Mouse (Mus musculus) forebrain, embryonic 16.5 days (tissue): ENCODE measurements around the gene Llgl2. TPM values are rescaled to one million over a fixed set of nuclear protein-coding genes. Genes with fewer than 3 reads are reported as not detected.

Source experiments
- ATAC-seq: fragments of 200-750 bp; cut with Nextera tagmentation; 2 replicates; pipeline ENCODE4 v1.8.0; 2017; ENCODE audit warnings: mild to moderate bottlenecking, moderate library complexity
- H3K27ac ChIP-seq: fragments of 300-500 bp; sonication (generic); 2 replicates; pipeline ENCODE4 v1.5.1; 2014; ENCODE audit warnings: low read length, control low read depth
- H3K27me3 ChIP-seq: fragments of 300-500 bp; sonication (generic); replicated peaks from 2 replicates; pipeline ENCODE4 v1.6.1; 2014; ENCODE audit warnings: low read length; ENCODE audit not compliant: control insufficient read depth, insufficient read depth
- H3K36me3 ChIP-seq: fragments of 300-500 bp; sonication (generic); 2 replicates; pipeline ENCODE4 v1.6.1; 2014; ENCODE audit not compliant: control insufficient read depth, insufficient read depth
- H3K4me1 ChIP-seq: fragments of 300-500 bp; sonication (generic); replicated peaks from 2 replicates; pipeline ENCODE4 v1.6.1; 2014; ENCODE audit warnings: low read length; ENCODE audit not compliant: control insufficient read depth, insufficient read depth
- H3K4me2 ChIP-seq: fragments of 300-500 bp; sonication (generic); 2 replicates; pipeline ENCODE4 v1.6.1; 2014; ENCODE audit warnings: mild to moderate bottlenecking, low read length, control low read depth
- H3K4me3 ChIP-seq: fragments of 300-500 bp; sonication (generic); replicated peaks from 2 replicates; pipeline ENCODE4 v1.5.1; 2014; ENCODE audit warnings: mild to moderate bottlenecking, low read length, control low read depth
- H3K9ac ChIP-seq: fragments of 300-500 bp; sonication (generic); replicated peaks from 2 replicates; pipeline ENCODE4 v1.6.1; 2014; ENCODE audit warnings: low read depth, low read length, control low read depth
- H3K9me3 ChIP-seq: fragments of 300-500 bp; sonication (generic); 2 replicates; pipeline ENCODE4 v1.6.1; 2016; ENCODE audit warnings: low read length; ENCODE audit not compliant: control insufficient read depth
- WGBS: fragments of 180-500 bp; shearing (Covaris S2); extraction: QIAGEN DNeasy Blood & Tissue Kit; methylation state at CpG from one replicate; pipeline ENCODE4 v1.1.7; 2014; 5-methylcytosine and 5-hydroxymethylcytosine counted together
- polyA plus RNA-seq: library from polyadenylated mRNA; unstranded; fragments of >200 nt; fragmentation: Nextera tagmentation; extraction: Ambion mirVana; gene quantifications from 2 replicates; pipeline ENCODE4 v1.2.1, GENCODE M21; 2015

Gene Llgl2
- polyA plus RNA-seq, 1 experiment from 2014 or later, result 1.3 TPM

DNA sequence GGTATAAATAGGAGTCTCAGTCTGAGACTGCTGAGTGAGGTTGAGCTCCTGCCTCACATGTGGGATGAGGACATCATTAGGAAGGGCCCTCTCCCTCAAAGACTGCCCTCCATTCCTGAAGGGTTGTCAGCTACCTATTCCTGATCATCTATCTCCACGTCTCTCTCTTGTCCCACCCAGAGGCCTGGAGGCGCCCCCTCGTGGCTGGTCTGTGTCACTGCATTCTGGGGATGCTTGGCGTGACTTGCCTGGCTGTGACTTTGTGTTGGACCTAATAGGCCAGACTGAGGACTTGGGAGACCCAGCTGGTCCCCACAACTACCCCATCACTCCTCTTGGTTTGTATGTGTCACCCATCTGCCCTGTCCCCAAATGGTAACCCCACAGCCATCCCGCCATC, 57.2 kb downstream of the Llgl2 start:
- no peak overlapping the region for H3K27ac ChIP-seq

GRCm38 (mm10) chr11:115883251-115883650, 59.4 kb downstream of the Llgl2 start:
- ATAC-seq, result no peak
- Histone ChIP-seq H3K9ac (no peak overlapping the region), H3K9me3 (no peaks in the 10 kb centered on the region), H3K27me3 (peaks cover 3% of the 10 kb centered on the region; the same call in 1 of the 2 replicates), H3K27ac (no peak overlapping the region), H3K36me3 (no peaks in the 10 kb centered on the region), H3K4me2 (no peak overlapping the region), H3K4me1 (0 out of 2 replicates have a peak, but pooled peaks cover 2% of the 10 kb centered on the region), H3K4me3 (no peak overlapping the region)
- WGBS, result 34% methylated on average over 17 of the region's 17 CpGs

More for the DNA sequence above, 57.2 kb downstream of the Llgl2 start:
- Histone ChIP-seq H3K9me3 (no peaks in the 10 kb centered on the region), H3K27me3 (peaks cover 3% of the 10 kb centered on the region; the same call in 1 of the 2 replicates), H3K4me1 (no peaks in the 10 kb centered on the region), H3K9ac (no peak overlapping the region), H3K4me2 (no peak overlapping the region), H3K36me3 (no peaks in the 10 kb centered on the region), H3K4me3 (no peak overlapping the region)
- WGBS, result 23% methylated on average over 5 of the region's 5 CpGs
- ATAC-seq, result no peak

DNA sequence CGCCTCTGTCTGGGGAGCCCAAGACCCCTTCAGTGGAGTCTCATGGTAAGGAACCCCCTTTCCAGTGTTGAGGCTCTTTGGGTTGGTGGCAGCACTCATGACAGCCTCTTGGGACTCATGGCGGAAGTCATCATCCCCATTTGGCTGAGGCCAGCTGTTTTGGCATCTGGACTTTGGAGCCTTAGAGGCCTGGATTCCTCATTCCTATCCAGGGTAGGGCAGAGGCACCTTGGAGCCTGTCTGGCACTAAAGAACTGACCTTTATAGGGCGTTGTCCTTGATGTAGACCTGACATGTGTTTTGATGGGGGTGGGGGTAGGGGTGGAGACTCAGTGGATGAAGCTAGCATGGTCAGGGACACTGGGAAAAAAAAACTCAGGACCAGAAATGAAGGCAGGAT, 60.5 kb downstream of the Llgl2 start:
- H3K27ac ChIP-seq, result no peak overlapping the region
- 96% methylated on average over 3 of the region's 3 CpGs for WGBS
- no peak overlapping the region for H3K4me3 ChIP-seq
- peaks cover 3% of the 10 kb centered on the region; the same call in 1 of the 2 replicates for H3K27me3 ChIP-seq
- no peaks in the 10 kb centered on the region for H3K9me3 ChIP-seq
- no peak overlapping the region for H3K4me2 ChIP-seq
- ATAC-seq, result no peak
- H3K36me3 ChIP-seq, result no peaks in the 10 kb centered on the region
- no peak overlapping the region for H3K9ac ChIP-seq
- 0 out of 2 replicates have a peak, but pooled peaks cover 2% of the 10 kb centered on the region for H3K4me1 ChIP-seq

DNA sequence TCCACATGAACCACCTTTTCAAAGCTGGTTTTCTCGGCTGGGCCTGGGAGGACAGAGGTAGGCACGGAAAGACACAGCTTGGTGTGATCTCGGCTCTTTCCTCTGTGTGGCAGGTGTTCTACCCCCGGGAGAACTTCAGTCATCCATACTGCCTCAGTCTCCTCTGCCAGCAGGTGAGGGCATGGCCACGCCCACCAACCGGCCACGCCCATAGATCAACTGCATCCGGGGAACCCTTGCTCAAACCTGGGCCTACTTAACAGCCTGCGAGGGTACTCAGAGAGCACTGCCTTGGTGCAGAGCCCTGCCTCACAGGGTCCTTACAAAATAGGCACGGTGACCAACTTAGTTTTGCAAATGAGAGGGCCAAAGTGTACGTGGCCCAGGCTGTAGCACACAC, 61.4 kb downstream of the Llgl2 start:
- Histone ChIP-seq H3K4me1 (0 out of 2 replicates have a peak, but pooled peaks cover 2% of the 10 kb centered on the region), H3K4me3 (no peak overlapping the region), H3K36me3 (no peaks in the 10 kb centered on the region), H3K9ac (no peak overlapping the region), H3K4me2 (no peak overlapping the region), H3K27me3 (peaks cover 3% of the 10 kb centered on the region; the same call in 1 of the 2 replicates), H3K27ac (no peak overlapping the region), H3K9me3 (no peaks in the 10 kb centered on the region)
- WGBS, result 75% methylated on average over 11 of the region's 11 CpGs
- no peak for ATAC-seq

DNA sequence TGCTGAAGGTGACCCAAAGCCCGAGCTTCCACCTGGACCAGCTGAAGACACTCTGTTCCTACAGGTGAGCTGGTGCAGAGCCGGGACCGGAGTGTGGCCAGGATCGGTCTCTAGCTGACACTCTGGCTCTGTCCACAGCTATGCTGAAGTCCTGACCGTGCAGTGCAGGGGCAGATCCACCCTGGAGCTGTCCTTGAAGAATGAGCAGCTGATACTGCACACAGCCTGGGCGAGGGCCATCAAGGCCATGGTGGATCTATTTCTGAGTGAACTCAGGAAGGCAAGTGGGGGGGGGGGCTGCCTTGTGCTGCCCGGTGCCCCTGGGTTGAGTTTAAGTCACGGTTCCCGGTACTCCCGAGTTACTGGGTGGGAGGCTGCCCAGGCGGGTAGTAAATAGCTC, 62.6 kb downstream of the Llgl2 start:
- Histone ChIP-seq H3K9ac (no peak overlapping the region), H3K9me3 (no peaks in the 10 kb centered on the region), H3K4me2 (no peak overlapping the region), H3K4me3 (no peak overlapping the region), H3K4me1 (0 out of 2 replicates have a peak, but pooled peaks cover 2% of the 10 kb centered on the region), H3K36me3 (no peaks in the 10 kb centered on the region), H3K27me3 (peaks cover 3% of the 10 kb centered on the region; the same call in 1 of the 2 replicates), H3K27ac (no peak overlapping the region)
- no peak for ATAC-seq
- WGBS, result 90% methylated on average over 11 of the region's 11 CpGs

DNA sequence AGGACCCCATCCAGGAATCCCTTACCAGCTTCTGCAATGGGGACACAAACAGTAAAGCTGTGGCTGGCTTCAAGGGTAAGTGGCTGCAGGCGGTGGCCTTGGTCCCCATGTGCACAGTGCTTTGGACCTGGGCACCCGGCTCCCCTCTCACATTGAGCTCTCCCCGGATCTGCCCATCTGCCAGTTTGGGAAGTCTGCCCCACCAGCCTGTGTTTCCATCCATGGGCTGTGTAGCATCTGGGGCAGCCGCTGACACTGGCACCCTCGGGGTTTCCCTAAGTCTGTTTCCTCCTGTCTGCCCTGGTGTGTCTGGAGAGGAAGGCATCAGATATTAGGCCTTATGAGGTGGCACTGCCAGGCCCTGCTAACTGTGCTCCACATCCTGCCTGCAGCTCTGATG, 64.2 kb downstream of the Llgl2 start:
- Histone ChIP-seq H3K9me3 (no peaks in the 10 kb centered on the region), H3K27me3 (peaks cover 3% of the 10 kb centered on the region; the same call in 1 of the 2 replicates), H3K27ac (no peak overlapping the region), H3K9ac (no peak overlapping the region), H3K4me1 (0 out of 2 replicates have a peak, but pooled peaks cover 2% of the 10 kb centered on the region), H3K36me3 (no peaks in the 10 kb centered on the region), H3K4me3 (no peak overlapping the region), H3K4me2 (no peak overlapping the region)
- ATAC-seq, result no peak
- 73% methylated on average over 5 of the region's 5 CpGs for WGBS

DNA sequence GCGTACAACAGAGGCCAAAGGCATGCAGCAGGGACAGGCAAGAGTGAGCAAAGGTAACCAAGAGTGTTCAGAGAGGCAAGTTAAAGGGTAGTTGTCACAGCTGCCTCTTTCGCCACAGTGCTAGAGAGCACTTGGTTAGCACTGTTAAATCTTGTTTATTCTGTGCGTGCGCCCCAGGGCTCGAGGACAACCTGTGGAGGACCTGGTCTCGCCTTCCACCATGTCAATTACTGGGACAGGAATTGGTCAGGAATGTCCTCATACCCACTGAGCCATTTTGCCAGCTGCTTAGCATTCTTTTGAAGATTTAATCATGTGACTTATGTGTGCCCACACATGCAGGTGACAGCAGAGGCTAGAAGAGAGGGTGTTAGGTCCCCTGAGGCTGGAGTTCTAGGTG, 65.3 kb downstream of the Llgl2 start:
- WGBS, result 91% methylated on average over 6 of the region's 6 CpGs
- no peak overlapping the region for H3K27ac ChIP-seq
- no peak for ATAC-seq
- no peak overlapping the region for H3K9ac ChIP-seq
- H3K4me3 ChIP-seq, result no peak overlapping the region
- H3K27me3 ChIP-seq, result no peaks in the 10 kb centered on the region
- no peaks in the 10 kb centered on the region for H3K9me3 ChIP-seq
- H3K36me3 ChIP-seq, result no peaks in the 10 kb centered on the region; the same call in 1 of the 2 replicates
- H3K4me2 ChIP-seq, result no peak overlapping the region
- 0 out of 2 replicates have a peak, but pooled peaks cover 2% of the 10 kb centered on the region for H3K4me1 ChIP-seq

GRCm38 (mm10) chr11:115892213-115892612, 68.4 kb downstream of the Llgl2 start:
- Histone ChIP-seq H3K9me3 (no peaks in the 10 kb centered on the region), H3K4me3 (no peak overlapping the region), H3K27ac (no peak overlapping the region), H3K27me3 (no peaks in the 10 kb centered on the region), H3K4me1 (0 out of 2 replicates have a peak, but pooled peaks cover 2% of the 10 kb centered on the region), H3K9ac (no peak overlapping the region), H3K36me3 (peaks cover 3% of the 10 kb centered on the region; the same call in 1 of the 2 replicates), H3K4me2 (no peak overlapping the region)
- WGBS, result 55% methylated on average over 6 of the region's 6 CpGs
- ATAC-seq, result no peak

GRCm38 (mm10) chr11:115893071-115893470, 69.2 kb downstream of the Llgl2 start:
- ATAC-seq, result no peak
- no peaks in the 10 kb centered on the region for H3K27me3 ChIP-seq
- H3K9me3 ChIP-seq, result no peaks in the 10 kb centered on the region
- WGBS, result 87% methylated on average over 9 of the region's 9 CpGs
- no peak overlapping the region for H3K9ac ChIP-seq
- no peak overlapping the region for H3K4me2 ChIP-seq
- H3K27ac ChIP-seq, result no peak overlapping the region
- H3K4me1 ChIP-seq, result 0 out of 2 replicates have a peak, but pooled peaks cover under 1% of the 10 kb centered on the region
- peaks cover 3% of the 10 kb centered on the region; the same call in 1 of the 2 replicates for H3K36me3 ChIP-seq
- H3K4me3 ChIP-seq, result no peak overlapping the region
